Mouse (Mus musculus) right cerebral cortex, postnatal 14 days (tissue): ENCODE data around the gene Aig1.
A peak's percentile ranks its signal among the peaks of the same experiment; 100 is the strongest.
"Not testable (repeated sequence)": the region's sequence is repeated elsewhere in the genome, so short reads cannot be mapped to it uniquely, and the experiment has no call there.

Source experiments
- DNase-seq: peaks from one replicate; pipeline ENCODE4 v3.0.0; 2022

The Aig1 gene

GRCm38 (mm10) chr10:13868371-13869321, at the start of gene Aig1:
Aig1 (minus strand) TSS chr10:13868980.
- DNase-seq: peak; percentile 78

- peak; percentile 11 for DNase-seq
Observed at GRCm38 (mm10) chr10:13916645-13917342, 48.0 kb upstream of the Aig1 start.

DNA sequence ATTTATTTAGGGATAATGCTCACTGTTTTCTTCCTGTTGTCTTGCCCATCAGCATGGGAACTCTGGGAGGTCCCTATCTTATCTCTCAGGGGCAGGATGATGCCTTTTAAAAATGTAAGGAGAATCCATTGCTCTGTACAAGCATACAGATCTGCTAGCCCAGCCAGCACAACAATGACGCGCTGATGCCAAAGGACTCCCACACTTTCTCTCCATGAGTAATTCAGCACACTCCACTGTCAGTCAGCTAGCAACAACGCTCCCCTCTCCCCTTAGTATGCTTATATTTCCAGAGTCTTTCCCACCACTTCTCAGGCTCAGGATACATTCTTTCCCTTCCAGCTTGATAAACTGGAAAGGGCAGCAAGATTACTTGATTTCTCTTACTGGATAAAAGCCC, 46.4 kb upstream of the Aig1 start:
- DNase-seq: no peak

DNA sequence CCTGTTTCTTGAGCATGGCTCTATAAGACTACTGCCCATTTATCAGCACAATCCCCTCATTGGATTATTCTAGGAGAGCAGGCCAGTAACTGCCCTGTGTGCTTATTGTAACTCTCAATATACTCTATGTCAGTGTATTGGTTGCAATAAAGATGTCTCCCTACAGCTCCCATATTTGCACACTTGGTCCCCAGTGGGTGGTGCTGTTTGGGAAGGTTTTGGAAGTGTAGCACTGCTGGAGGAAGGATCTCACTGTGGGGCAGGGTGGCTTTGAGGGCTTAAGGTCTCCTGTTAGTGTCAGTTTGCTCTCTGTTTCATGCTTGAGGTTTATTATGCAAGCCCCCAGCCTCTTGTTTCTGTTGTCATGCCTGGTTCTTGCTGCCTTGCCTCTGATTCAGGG, 44.9 kb upstream of the Aig1 start:
- DNase-seq: peak; percentile 6

GRCm38 (mm10) chr10:13906261-13906741, 37.5 kb upstream of the Aig1 start:
- no peak for DNase-seq

- DNase-seq: no peak
Observed at GRCm38 (mm10) chr10:13905618-13906017, 36.8 kb upstream of the Aig1 start.

GRCm38 (mm10) chr10:13892762-13893161, 24.0 kb upstream of the Aig1 start:
- not testable (repeated sequence) for DNase-seq

- no peak for DNase-seq
Observed at GRCm38 (mm10) chr10:13882975-13883875, 14.4 kb upstream of the Aig1 start.

GRCm38 (mm10) chr10:13882490-13882889, 13.7 kb upstream of the Aig1 start:
- DNase-seq: no peak

DNA sequence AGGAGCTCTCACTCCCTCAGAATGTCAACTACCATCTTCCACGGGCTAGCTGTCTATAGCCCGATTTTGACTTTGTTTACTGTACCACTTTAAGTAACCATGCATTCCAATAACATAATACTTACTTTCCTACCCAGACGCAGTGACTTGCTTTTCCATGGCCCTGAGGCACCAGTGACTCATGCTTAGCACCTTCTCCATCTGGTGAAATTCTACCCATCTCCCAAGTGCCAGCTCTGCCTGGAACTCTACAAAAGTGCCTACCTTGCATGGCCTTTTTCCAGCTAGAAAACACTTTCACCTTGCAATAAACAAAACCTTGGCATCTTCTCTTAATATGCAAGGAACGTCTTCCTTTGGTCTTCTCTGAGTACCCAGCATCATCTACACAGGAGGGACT, 9.9 kb upstream of the Aig1 start:
- DNase-seq: no peak

DNA sequence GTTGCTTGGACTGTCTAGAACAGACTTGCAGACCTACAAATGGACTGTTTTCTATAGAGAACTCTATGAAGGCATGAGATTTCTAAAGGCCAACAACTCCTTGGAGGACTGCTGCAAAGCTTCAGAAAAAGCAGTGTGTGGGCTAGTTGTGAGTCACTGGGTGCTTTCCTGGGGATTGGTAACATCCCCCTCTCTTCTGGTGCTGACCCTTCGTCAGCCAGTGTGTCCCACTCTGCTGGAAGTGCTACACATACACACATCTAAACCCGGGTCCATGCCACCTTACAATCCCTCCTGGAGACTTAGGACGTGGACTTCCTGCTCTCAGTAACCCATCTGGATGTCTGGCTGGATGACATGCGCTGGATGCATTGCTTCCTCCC, 6.2 kb upstream of the Aig1 start:
- no peak for DNase-seq

DNA sequence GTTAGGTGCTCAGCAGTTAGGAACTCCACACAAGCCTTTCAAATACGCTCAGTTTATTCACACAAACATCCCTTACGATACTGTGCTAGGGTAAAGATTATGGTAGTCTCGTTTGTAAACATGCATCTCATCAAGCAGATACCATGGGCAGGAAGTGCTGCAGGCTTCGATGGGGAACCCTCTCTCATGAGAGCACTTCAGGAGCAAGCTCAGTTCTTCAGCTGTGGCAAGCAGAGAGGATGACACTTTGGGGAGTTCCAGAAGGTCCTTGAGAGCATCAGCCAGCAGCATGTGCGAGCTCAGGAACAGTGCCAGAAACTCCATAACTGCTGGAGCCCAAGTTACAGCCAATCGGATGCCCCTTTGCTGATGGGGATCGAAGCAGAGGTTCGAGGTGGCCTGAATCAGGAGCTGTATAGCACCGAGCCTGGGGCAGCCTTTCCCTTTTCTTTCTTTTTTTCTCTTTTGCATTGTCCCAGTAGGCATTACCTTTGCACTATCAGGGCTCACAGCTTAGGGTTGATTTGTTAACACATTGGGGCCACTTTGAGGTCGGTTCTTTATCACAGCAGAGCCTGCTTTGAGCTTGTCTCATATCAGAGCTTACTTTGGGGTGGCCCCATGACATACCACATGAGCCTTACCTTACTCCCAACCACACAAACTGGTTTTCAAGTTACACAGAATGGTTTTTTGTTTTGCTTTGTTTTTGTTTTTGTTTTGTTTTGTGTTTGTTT, 5.7 kb upstream of the Aig1 start:
- DNase-seq: no peak

DNA sequence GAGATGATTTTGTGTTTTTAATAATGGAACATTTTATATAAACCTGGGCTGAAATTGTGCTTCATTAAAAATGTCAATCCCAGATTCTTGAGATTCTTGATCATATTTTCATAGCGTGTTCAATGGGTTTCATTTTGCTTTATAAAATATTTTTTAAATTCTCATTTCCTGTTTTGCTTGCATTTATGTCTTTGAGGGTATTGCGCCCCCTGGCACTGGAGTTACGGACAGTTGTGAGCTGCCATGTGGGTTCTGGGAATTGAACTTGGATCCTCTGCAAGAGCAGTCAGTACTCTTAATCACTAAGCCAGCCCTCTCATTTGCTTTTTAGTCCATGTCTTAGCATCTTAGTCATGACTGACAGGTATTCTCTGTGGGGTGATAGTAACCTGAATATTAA, 1.8 kb upstream of the Aig1 start:
- DNase-seq: no peak

GRCm38 (mm10) chr10:13869322-13870035, 699 bp upstream of the Aig1 start:
- no peak for DNase-seq

DNA sequence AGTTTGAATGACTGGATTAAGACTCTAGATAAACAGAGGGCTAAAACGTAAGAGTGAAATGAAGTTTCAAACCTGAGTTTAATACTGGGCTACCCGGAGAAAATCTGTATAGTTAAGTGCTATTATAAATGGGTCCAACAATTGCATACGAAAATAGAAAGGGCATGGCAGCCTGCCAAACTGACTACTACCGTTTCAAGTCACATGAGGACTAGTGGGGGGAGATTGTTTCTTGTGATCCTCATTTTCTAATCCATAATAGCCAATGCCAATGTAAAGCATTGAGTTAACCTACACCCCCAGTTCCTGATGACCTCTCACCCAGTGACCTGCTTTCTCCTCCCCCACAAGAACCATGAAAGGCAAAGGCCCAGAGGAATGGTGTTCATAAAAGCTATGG, 2.4 kb downstream of the Aig1 start:
- peak; percentile 16 for DNase-seq

GRCm38 (mm10) chr10:13861115-13861909, 7.5 kb downstream of the Aig1 start:
- peak; percentile 46 for DNase-seq

DNA sequence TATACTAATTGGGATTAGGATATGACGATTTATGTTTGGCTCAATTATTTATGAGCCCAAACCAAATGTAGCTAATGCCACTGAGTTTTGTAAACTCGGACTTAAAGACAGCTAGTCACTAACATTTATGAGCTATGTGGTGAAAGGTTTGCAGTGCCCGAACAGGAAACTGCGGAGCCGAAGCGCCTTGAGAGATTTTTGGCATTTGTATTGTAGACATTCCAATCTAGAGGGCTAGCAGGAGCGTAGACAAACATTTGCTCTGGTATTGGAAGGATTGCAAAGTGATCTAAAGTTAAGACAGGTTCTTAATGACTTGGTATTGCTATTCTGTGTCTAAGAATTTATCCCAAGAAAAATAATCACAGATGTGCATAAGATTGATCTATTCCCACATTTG, 12.3 kb downstream of the Aig1 start:
- no peak for DNase-seq

DNA sequence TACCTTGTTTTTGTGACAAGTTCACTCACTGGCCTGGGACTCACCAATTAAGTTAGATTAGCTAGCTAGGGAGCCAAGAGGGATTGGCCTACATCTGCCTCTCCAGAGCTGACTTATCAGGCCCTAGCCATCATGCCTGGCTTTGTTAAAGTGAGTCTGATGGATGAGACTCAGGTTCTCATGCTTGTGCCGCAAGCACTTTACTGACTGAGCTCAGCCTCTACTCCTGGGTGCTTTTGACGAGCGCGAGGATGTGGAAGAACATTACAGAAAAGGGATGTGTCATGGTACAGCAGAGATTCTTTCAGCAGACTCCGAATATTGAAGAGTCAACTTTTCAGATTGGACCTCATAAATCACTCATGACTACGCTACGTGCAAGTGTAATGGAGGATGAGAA, 12.8 kb downstream of the Aig1 start:
- DNase-seq: no peak

- no peak for DNase-seq
Observed at GRCm38 (mm10) chr10:13855111-13855510, 13.7 kb downstream of the Aig1 start.

- DNase-seq: no peak
Observed at GRCm38 (mm10) chr10:13850071-13850470, 18.7 kb downstream of the Aig1 start.

DNA sequence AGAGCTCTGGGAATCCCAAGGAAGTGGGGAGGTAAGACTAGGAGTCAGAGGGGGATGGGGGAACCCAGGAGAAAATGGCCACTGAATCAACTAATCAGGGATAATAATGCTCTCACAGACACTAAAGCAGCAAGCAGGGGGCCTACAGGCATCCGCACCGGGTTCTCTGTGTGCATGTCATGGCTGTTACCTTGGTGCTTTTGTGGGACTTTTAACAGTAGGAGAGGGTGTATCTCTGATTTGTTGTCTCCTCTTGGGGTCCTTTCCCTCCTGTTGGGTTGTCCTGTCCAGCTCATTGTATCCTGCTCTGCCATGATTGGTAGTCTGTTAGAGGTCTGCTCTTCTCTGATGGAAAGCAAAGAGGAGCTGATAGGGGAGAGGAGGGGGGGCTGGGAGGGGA, 19.6 kb downstream of the Aig1 start:
- DNase-seq: no peak
